Mouse (Mus musculus) forebrain, postnatal 0 days (tissue): ENCODE data around the gene Tmem87a. TPM values are rescaled to one million over a fixed set of nuclear protein-coding genes. Genes with fewer than 3 reads are reported as not detected.

Experiments used
- ATAC-seq: fragments of 200-750 bp; cut with Nextera tagmentation; 2 replicates; pipeline ENCODE4 v1.8.0; 2017; ENCODE audit warnings: mild to moderate bottlenecking, moderate library complexity
- DNase-seq: peaks from one replicate; pipeline ENCODE4 v3.0.0-alpha.2; 2015
- H3K27ac ChIP-seq: fragments of 300-500 bp; sonication (generic); 2 replicates; pipeline ENCODE4 v1.5.1; 2014; ENCODE audit warnings: low read depth, mild to moderate bottlenecking, antibody characterized with exemption, low read length, moderate library complexity, mixed read lengths
- H3K27me3 ChIP-seq: fragments of 300-500 bp; sonication (generic); 2 replicates; pipeline ENCODE4 v1.6.1; 2014; ENCODE audit warnings: mild to moderate bottlenecking, low read length, mixed read lengths; ENCODE audit not compliant: insufficient read depth
- H3K36me3 ChIP-seq: fragments of 300-500 bp; sonication (generic); 2 replicates; pipeline ENCODE4 v1.6.1; 2014; ENCODE audit warnings: mild to moderate bottlenecking, moderate library complexity; ENCODE audit not compliant: insufficient read depth
- H3K4me1 ChIP-seq: fragments of 300-500 bp; sonication (generic); 2 replicates; pipeline ENCODE4 v1.6.1; 2014; ENCODE audit warnings: antibody characterized with exemption; ENCODE audit not compliant: insufficient read depth
- H3K4me2 ChIP-seq: fragments of 300-500 bp; sonication (generic); 2 replicates; pipeline ENCODE4 v1.6.1; 2014; ENCODE audit warnings: low read depth, mild to moderate bottlenecking, moderate library complexity
- H3K4me3 ChIP-seq: fragments of 300-500 bp; sonication (generic); 2 replicates; pipeline ENCODE4 v1.5.1; 2014; ENCODE audit warnings: low read depth, low read length, mixed read lengths
- H3K9ac ChIP-seq: fragments of 300-500 bp; sonication (generic); 2 replicates; pipeline ENCODE4 v1.6.1; 2014; ENCODE audit warnings: mild to moderate bottlenecking
- H3K9me3 ChIP-seq: fragments of 300-500 bp; sonication (generic); 2 replicates; pipeline ENCODE4 v1.6.1; 2016; ENCODE audit warnings: low read length
- CTCF ChIP-seq: sonication (generic); IDR thresholded peaks from 2 replicates; pipeline ENCODE4 v1.5.1; 2016; ENCODE audit warnings: antibody characterized with exemption, control low read depth, low read depth
- WGBS: fragments of 180-500 bp; shearing (Covaris S2); extraction: QIAGEN DNeasy Blood & Tissue Kit; methylation state at CpG from one replicate; pipeline ENCODE4 v1.1.7; 2014; 5-methylcytosine and 5-hydroxymethylcytosine counted together
- polyA plus RNA-seq: library from polyadenylated mRNA; unstranded; fragments of >200 nt; fragmentation: Nextera tagmentation; extraction: Ambion mirVana; gene quantifications from 2 replicates; pipeline ENCODE4 v1.2.1, GENCODE M21; 2015
- total RNA-seq: library from RNA; depleted of rRNA; stranded (reverse); fragments of >200 nt; gene quantifications from 2 replicates; pipeline ENCODE4 v1.2.3, GENCODE M21; 2014

Tmem87a gene
- total and polyA plus RNA-seq, 2 experiments from 2014 or later = 6.5 to 44.5 TPM

GRCm38 (mm10) chr2:120397951-120398350 lies 6.0 kb downstream of the Tmem87a start:
- H3K4me1 ChIP-seq = peaks cover 4% of the 10 kb centered on the region; the same call in 1 of the 2 replicates
- H3K36me3 ChIP-seq = peaks cover 26% of the 10 kb centered on the region
- H3K27me3 ChIP-seq = no peaks in the 10 kb centered on the region
- DNase-seq (no peak), ATAC-seq (no peak)
- no peak for TF ChIP-seq CTCF
- H3K9ac ChIP-seq = no peak overlapping the region
- H3K27ac ChIP-seq = no peak overlapping the region
- WGBS = 95% methylated on average over 1 of the region's 1 CpGs
- H3K9me3 ChIP-seq = no peaks in the 10 kb centered on the region
- no peak overlapping the region for H3K4me2 ChIP-seq
- H3K4me3 ChIP-seq = no peak overlapping the region

DNA sequence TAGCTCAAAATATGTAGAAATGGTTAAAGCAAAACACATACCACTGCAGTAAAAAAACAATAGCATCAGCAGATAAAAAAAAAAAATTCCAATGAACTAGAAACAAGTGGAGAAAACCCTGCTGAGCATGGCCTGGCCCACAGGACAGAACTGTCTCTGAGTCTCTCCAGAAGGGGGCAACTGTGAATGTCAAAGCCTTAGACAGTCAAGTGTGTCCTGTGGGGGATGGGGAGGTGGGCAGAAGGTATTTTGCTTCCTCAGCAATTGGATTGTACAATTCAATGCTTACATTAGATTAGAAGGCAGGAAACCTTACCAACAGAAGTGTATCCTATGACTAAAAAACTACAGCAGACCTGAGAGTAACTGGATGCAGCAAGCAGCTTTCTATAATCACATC lies 11.5 kb downstream of the Tmem87a start:
- H3K4me3 ChIP-seq = no peak overlapping the region
- no peak for TF ChIP-seq CTCF
- H3K27ac ChIP-seq = no peak overlapping the region
- ATAC-seq (no peak), DNase-seq (no peak)
- no peak overlapping the region for H3K9ac ChIP-seq
- H3K27me3 ChIP-seq = no peaks in the 10 kb centered on the region
- no peak overlapping the region for H3K4me2 ChIP-seq
- no peaks in the 10 kb centered on the region for H3K9me3 ChIP-seq
- H3K36me3 ChIP-seq = peaks cover 52% of the 10 kb centered on the region
- no peaks in the 10 kb centered on the region for H3K4me1 ChIP-seq

- ATAC-seq (no peak), DNase-seq (no peak)
- no peaks in the 10 kb centered on the region for H3K4me1 ChIP-seq
- H3K27ac ChIP-seq = no peak overlapping the region
- H3K4me2 ChIP-seq = no peak overlapping the region
- no peak overlapping the region for H3K4me3 ChIP-seq
- peaks cover 45% of the 10 kb centered on the region for H3K36me3 ChIP-seq
- H3K9ac ChIP-seq = no peak overlapping the region
- H3K27me3 ChIP-seq = no peaks in the 10 kb centered on the region
- no peak for TF ChIP-seq CTCF
- 95% methylated on average over 1 of the region's 1 CpGs for WGBS
- H3K9me3 ChIP-seq = no peaks in the 10 kb centered on the region
These were observed 13.0 kb downstream of the Tmem87a start for GRCm38 (mm10) chr2:120390934-120391333.

DNA sequence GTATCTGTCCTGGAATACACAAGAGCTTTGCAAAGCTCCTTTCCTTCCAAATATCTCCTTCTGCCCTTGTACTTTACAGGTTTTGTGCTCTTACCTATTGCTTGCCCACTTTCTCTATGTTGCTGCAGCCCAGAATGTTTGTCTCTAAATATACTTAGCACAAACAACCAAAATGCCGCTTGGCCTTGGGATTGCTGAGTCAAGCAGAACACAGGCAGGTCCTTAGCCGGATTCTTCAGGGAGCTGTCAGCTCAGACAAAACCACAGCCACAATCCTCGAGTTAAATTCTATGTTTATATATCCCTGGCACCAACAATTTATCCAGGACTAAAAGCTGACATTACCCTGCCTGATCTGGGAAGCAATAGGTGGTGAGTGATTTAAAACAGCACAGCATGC lies 14.5 kb downstream of the Tmem87a start:
- no peaks in the 10 kb centered on the region for H3K27me3 ChIP-seq
- WGBS = 92% methylated on average over 3 of the region's 3 CpGs
- no peak for ATAC-seq
- DNase-seq = no peak
- no peaks in the 10 kb centered on the region for H3K9me3 ChIP-seq
- no peak overlapping the region for H3K4me2 ChIP-seq
- TF ChIP-seq CTCF = no peak
- no peak overlapping the region for H3K4me3 ChIP-seq
- no peaks in the 10 kb centered on the region for H3K4me1 ChIP-seq
- H3K9ac ChIP-seq = no peak overlapping the region
- no peak overlapping the region for H3K27ac ChIP-seq
- peaks cover 38% of the 10 kb centered on the region for H3K36me3 ChIP-seq

- no peak overlapping the region for H3K27ac ChIP-seq
- H3K27me3 ChIP-seq = no peaks in the 10 kb centered on the region
- H3K36me3 ChIP-seq = peaks cover 36% of the 10 kb centered on the region
- H3K4me2 ChIP-seq = no peak overlapping the region
- H3K9ac ChIP-seq = no peak overlapping the region
- H3K4me1 ChIP-seq = no peaks in the 10 kb centered on the region
- H3K4me3 ChIP-seq = no peak overlapping the region
- ATAC-seq (no peak), DNase-seq (no peak)
- no peaks in the 10 kb centered on the region for H3K9me3 ChIP-seq
- 90% methylated on average over 1 of the region's 1 CpGs for WGBS
- TF ChIP-seq CTCF = no peak
These were observed 16.6 kb downstream of the Tmem87a start for GRCm38 (mm10) chr2:120387291-120387690.

- H3K36me3 ChIP-seq = peaks cover 42% of the 10 kb centered on the region
- no peak overlapping the region for H3K4me3 ChIP-seq
- no peak overlapping the region for H3K9ac ChIP-seq
- H3K27me3 ChIP-seq = no peaks in the 10 kb centered on the region
- H3K27ac ChIP-seq = no peak overlapping the region
- WGBS = 98% methylated on average over 1 of the region's 1 CpGs
- no peak for TF ChIP-seq CTCF
- no peak for DNase-seq
- ATAC-seq = no peak
- H3K4me1 ChIP-seq = no peaks in the 10 kb centered on the region
- H3K4me2 ChIP-seq = no peak overlapping the region
- H3K9me3 ChIP-seq = no peaks in the 10 kb centered on the region
These were observed 17.6 kb downstream of the Tmem87a start for GRCm38 (mm10) chr2:120386264-120386663.

DNA sequence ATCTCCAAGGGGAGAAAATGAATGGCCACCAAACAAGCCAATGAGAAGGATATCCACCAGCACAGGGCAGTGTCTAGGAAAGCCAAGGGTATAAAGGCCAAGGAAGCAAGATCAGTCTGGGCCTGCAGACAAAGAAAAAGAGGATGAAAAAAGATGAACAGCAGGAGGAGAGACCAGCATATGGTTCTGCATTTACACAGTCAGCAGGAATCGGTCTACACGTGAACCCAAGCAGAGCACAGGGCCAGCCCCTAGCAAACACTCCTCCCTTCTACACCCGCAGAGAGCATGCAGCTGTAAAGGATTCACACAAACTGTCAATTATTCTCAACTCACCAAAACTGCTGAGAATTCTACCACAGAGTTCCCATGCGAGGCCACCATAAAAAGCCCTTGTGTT lies 30.1 kb downstream of the Tmem87a start:
- WGBS = 78% methylated on average over 4 of the region's 4 CpGs
- Histone ChIP-seq H3K9ac (no peak overlapping the region), H3K4me3 (no peak overlapping the region), H3K27ac (no peak overlapping the region), H3K9me3 (no peaks in the 10 kb centered on the region), H3K4me1 (no peaks in the 10 kb centered on the region), H3K27me3 (no peaks in the 10 kb centered on the region), H3K4me2 (no peak overlapping the region), H3K36me3 (peaks cover 48% of the 10 kb centered on the region)
- DNase-seq (no peak), ATAC-seq (no peak)
- no peak for TF ChIP-seq CTCF
